Mouse (Mus musculus): ENCODE data around the gene Med8.

DNA sequence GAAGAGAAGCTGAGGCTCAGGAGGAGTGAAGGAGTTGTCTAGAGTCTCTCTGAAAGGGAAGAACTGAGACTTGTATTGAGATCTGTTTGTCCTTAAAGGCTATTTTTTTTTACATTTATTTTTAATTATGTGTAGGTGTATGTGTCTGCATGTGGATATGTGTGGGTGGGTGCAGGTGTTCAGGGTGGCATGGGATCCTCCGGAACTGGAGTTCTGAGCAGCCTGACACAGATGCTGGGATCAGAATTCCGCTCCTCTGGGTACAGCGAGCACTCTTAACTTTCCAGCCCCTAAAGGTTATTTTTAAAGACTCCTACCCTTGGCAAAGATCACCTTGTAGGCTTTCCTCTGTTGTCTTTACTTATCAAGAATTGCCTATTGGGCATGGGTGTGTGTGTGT lies 55.8 kb downstream of the Med8 start:
- TF ChIP-seq EP300 (IDR thresholded peaks at IDR 0.05; ENCODE audit: low read depth) (no peak), CTCF (IDR thresholded peaks at IDR 0.05; ENCODE audit: low read depth) (no peak)

Data from liver, embryonic 14.5 days (tissue).